Mouse (Mus musculus) kidney, adult 8-10 months (tissue): ENCODE data around the gene Fam173b.

Experiments
- DNase-seq, 2 experiments: peaks; one replicate each; pipeline ENCODE4 v3.0.0; 2022

The Fam173b gene

GRCm38 (mm10) chr15:31647225-31647624 is 45.6 kb downstream of the Fam173b start:
- no peak for DNase-seq

GRCm38 (mm10) chr15:31647851-31648569 is 46.4 kb downstream of the Fam173b start:
- DNase-seq = no peak

GRCm38 (mm10) chr15:31649691-31650090 is 48.0 kb downstream of the Fam173b start:
- no peak for DNase-seq

- no peak for DNase-seq
Measured at GRCm38 (mm10) chr15:31650821-31651220, 49.2 kb downstream of the Fam173b start.

GRCm38 (mm10) chr15:31660133-31660795 is 58.6 kb downstream of the Fam173b start:
- DNase-seq = no peak

- no peak for DNase-seq
Measured at GRCm38 (mm10) chr15:31660844-31661243, 59.2 kb downstream of the Fam173b start.

GRCm38 (mm10) chr15:31661802-31662201 is 60.1 kb downstream of the Fam173b start:
- DNase-seq = no peak

- no peak for DNase-seq
Measured at GRCm38 (mm10) chr15:31663074-31663473, 61.4 kb downstream of the Fam173b start.
